Mouse (Mus musculus) forebrain, embryonic 16.5 days (tissue): ENCODE measurements around the gene Pheta2. TPM values are rescaled to one million over a fixed set of nuclear protein-coding genes. Genes with fewer than 3 reads are reported as not detected.

ENCODE experiments used
- ATAC-seq: fragments of 200-750 bp; cut with Nextera tagmentation; 2 replicates; pipeline ENCODE4 v1.8.0; 2017; ENCODE audit warnings: mild to moderate bottlenecking, moderate library complexity
- H3K27ac ChIP-seq: fragments of 300-500 bp; sonication (generic); 2 replicates; pipeline ENCODE4 v1.5.1; 2014; ENCODE audit warnings: low read length, control low read depth
- H3K27me3 ChIP-seq: fragments of 300-500 bp; sonication (generic); replicated peaks from 2 replicates; pipeline ENCODE4 v1.6.1; 2014; ENCODE audit warnings: low read length; ENCODE audit not compliant: control insufficient read depth, insufficient read depth
- H3K36me3 ChIP-seq: fragments of 300-500 bp; sonication (generic); 2 replicates; pipeline ENCODE4 v1.6.1; 2014; ENCODE audit not compliant: control insufficient read depth, insufficient read depth
- H3K4me1 ChIP-seq: fragments of 300-500 bp; sonication (generic); replicated peaks from 2 replicates; pipeline ENCODE4 v1.6.1; 2014; ENCODE audit warnings: low read length; ENCODE audit not compliant: control insufficient read depth, insufficient read depth
- H3K4me2 ChIP-seq: fragments of 300-500 bp; sonication (generic); 2 replicates; pipeline ENCODE4 v1.6.1; 2014; ENCODE audit warnings: mild to moderate bottlenecking, low read length, control low read depth
- H3K4me3 ChIP-seq: fragments of 300-500 bp; sonication (generic); replicated peaks from 2 replicates; pipeline ENCODE4 v1.5.1; 2014; ENCODE audit warnings: mild to moderate bottlenecking, low read length, control low read depth
- H3K9ac ChIP-seq: fragments of 300-500 bp; sonication (generic); replicated peaks from 2 replicates; pipeline ENCODE4 v1.6.1; 2014; ENCODE audit warnings: low read depth, low read length, control low read depth
- H3K9me3 ChIP-seq: fragments of 300-500 bp; sonication (generic); 2 replicates; pipeline ENCODE4 v1.6.1; 2016; ENCODE audit warnings: low read length; ENCODE audit not compliant: control insufficient read depth
- WGBS: fragments of 180-500 bp; shearing (Covaris S2); extraction: QIAGEN DNeasy Blood & Tissue Kit; methylation state at CpG from one replicate; pipeline ENCODE4 v1.1.7; 2014; 5-methylcytosine and 5-hydroxymethylcytosine counted together
- polyA plus RNA-seq: library from polyadenylated mRNA; unstranded; fragments of >200 nt; fragmentation: Nextera tagmentation; extraction: Ambion mirVana; gene quantifications from 2 replicates; pipeline ENCODE4 v1.2.1, GENCODE M21; 2015

The Pheta2 gene
- polyA plus RNA-seq, 1 experiment from 2014 or later = 2.0 TPM

DNA sequence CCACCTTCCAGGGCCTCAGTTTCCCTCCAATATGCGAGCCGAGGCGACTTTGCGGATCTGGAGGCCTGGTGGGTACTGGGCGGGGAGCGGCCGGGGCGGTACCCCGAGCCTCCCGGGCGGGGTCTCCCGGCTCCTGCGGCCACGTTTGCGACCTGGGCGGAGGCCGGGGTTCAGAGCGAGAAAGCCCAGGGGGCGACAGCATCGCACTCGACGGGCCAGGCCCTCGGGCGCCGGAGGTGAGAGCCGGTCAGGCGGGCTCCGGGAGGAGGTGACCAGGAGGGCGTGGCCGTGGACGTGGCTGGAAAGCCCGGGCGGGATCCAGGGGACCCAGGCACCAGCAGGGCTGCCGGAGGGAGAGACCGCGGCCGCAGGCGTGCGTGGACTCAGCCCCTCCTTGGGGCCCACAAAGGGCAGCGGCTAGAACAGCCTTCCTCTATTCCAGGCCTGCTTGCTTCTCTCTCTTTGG is 2.3 kb downstream of the Pheta2 start:
- H3K27me3 ChIP-seq = peaks cover 7% of the 10 kb centered on the region
- H3K36me3 ChIP-seq = no peaks in the 10 kb centered on the region
- ATAC-seq = no peak
- no peaks in the 10 kb centered on the region for H3K9me3 ChIP-seq
- H3K27ac ChIP-seq = no peak overlapping the region
- peak overlapping the region; percentile 24 for H3K4me3 ChIP-seq
- H3K4me2 ChIP-seq = peak overlapping the region; percentile 45
- H3K4me1 ChIP-seq = peaks cover 19% of the 10 kb centered on the region
- H3K9ac ChIP-seq = peak overlapping the region; percentile 40
- 4% methylated on average over 40 of the region's 40 CpGs for WGBS

DNA sequence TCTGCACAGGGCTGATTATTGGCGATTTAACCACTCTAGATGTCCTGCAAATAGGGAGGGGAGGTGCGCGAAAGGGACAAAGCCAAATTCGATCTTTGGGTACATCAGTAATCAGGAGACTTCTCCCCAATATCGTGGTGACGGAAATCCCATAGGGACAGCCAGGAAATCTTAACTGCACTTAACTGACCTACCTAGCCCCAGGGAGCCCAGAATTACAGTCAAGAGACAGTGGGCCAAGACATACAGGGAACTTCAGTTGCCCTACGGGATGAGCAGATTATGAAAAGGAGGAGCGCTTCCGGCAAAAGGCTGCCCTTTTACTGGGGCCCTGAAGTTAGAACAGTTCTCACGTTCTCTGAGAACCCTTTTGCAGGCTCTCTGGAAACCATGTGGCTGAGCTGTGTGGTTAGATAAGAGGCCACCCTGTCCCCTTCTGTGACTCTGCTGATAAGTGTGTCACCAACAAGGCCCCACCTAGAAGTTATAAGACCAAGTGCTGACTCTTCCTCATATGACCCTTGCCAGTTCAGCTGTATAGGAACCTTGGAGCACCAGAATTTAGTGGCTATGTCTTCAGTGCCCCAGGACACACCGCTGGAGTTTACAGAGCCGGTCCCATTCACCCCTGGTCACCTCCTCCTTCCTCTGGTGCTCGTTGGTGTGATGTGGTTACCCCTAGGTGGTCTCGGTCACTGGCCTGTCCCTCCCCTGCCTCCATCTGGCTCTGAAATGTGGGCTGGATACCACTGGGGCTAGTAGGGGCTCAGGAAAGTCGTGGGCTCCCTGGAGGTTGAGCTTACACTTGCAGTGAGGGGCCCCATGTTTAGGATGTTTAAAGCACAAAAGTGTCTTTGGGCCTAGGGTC is 3.2 kb downstream of the Pheta2 start:
- Histone ChIP-seq H3K27ac (no peak overlapping the region), H3K4me1 (peaks cover 23% of the 10 kb centered on the region), H3K4me2 (no peak overlapping the region), H3K4me3 (no peak overlapping the region), H3K9me3 (no peaks in the 10 kb centered on the region), H3K27me3 (peaks cover 7% of the 10 kb centered on the region), H3K9ac (no peak overlapping the region), H3K36me3 (no peaks in the 10 kb centered on the region)
- no peak for ATAC-seq
- 75% methylated on average over 15 of the region's 15 CpGs for WGBS

DNA sequence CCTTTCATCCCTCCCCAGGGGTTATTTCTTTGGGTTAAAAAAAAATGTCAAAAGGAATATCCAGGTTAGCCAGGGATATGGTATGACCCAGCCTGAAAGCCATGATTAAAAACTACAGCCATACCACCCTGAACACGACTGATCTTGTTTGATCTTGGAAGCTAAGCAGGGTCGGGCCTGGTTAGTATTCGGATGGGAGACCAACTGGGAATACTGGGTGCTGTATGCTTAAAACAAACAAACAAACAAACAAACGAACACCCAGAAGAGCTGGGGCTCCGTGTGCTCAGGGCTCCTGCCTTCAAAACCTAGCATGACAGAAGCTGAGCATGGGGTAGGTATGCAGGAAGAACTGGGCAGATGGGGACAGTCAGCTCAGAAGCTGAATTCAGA is 3.8 kb downstream of the Pheta2 start:
- peaks cover 7% of the 10 kb centered on the region for H3K27me3 ChIP-seq
- 75% methylated on average over 5 of the region's 5 CpGs for WGBS
- H3K27ac ChIP-seq = no peak overlapping the region
- no peak overlapping the region for H3K9ac ChIP-seq
- H3K4me3 ChIP-seq = no peak overlapping the region
- peaks cover 27% of the 10 kb centered on the region for H3K4me1 ChIP-seq
- no peak overlapping the region for H3K4me2 ChIP-seq
- ATAC-seq = no peak
- H3K9me3 ChIP-seq = no peaks in the 10 kb centered on the region
- H3K36me3 ChIP-seq = no peaks in the 10 kb centered on the region

DNA sequence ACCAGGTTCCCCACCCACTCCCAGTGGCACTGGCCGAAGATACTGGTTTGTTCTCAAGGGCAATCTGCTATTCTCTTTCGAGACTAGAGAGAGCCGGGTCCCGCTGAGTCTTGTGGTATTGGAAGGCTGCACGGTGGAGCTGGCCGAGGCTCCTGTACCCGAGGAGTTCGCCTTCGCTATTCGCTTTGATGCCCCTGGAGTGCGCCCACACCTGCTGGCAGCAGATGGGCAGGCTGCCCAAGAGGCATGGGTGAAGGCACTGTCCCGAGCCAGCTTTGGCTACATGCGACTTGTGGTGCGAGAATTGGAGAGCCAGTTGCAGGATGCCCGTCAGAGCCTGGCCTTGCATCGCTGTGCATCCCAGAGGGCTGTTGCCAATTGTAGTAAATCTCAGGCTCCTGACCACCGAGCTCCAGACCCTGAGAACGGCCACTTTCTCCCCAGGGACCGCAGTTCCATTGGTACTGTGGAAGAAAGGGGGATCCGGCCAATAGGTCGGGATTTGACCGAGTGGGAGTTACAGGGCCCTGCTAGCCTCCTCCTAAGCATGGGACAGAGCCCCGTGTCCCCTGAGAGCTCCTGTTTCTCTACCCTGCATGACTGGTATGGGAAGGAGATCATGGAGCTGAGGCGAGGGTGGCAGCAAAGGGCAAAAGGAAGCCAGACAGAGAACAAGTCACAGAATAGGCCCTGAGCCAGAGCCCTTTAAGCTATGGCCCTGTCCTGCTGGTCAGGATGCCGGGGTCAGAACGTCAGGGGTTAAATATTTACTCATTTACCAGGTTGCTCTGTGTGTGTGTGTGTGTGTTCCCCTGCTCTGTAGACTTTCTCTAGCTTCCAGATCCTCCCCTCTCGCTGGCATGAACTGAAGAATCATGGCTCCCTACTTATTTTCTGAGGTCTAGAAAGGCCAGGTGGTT is 4.9 kb downstream of the Pheta2 start:
- Histone ChIP-seq H3K36me3 (0 out of 2 replicates have a peak, but pooled peaks cover 3% of the 10 kb centered on the region), H3K4me2 (no peak overlapping the region), H3K4me1 (peaks cover 19% of the 10 kb centered on the region), H3K4me3 (no peak overlapping the region), H3K27me3 (peaks cover 7% of the 10 kb centered on the region), H3K9me3 (no peaks in the 10 kb centered on the region), H3K9ac (no peak overlapping the region), H3K27ac (no peak overlapping the region)
- ATAC-seq = no peak
- WGBS = 91% methylated on average over 27 of the region's 27 CpGs

DNA sequence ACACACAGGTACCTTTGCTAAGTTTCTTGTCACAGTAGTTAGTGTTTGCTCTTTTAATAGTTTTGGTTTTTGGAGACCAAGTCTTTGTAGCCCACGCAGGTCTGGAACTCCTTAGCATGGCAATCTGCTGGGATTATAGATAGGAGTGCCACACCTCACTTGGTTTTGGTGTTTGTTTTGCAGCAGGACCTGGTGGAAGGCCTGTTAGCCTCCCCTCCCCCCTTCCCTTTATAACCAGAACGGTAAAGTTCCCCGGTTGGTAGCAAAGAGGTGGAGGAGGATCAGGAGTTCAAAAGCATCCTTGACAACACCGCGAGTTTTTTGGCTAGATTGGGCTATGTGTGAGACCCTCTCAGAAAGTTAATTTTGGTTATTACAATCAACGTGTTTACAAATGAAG is 6.2 kb downstream of the Pheta2 start:
- WGBS = 90% methylated on average over 6 of the region's 6 CpGs

DNA sequence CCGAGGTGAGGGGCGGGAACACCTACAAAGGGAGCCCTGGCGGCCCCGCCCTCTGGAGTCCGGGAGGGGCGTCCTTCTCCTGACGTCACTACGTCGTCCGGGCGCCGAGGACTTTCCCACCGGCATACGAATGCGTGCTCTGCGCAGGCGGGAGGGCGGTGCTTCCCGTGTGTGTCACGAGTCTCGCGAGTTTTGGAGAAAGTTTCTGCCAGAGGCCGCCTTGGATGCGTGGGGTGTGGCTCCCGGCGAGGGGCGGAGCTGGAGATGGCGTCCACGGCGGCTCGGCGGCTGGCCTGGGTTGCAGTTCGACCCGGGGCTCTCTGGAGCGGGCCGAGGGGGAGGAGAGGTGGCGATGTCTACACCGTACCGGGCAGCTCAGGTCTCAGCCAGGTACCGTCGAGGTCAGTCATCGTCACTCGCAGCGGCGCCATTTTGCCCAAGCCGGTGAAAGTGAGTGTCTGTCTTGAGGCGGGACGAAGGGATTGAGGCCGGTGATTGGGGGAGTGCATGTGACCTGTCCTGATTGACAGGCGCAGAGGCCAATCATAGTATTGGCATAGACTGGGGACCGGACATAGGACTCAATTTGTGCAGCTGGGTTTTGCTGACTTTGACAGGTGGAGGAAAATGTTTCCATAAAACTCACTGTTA is 7.2 kb downstream of the Pheta2 start:
- H3K4me2 ChIP-seq = peak overlapping the region; percentile 96
- peak overlapping the region; percentile 86 for H3K9ac ChIP-seq
- ATAC-seq = peak; percentile 98
- H3K9me3 ChIP-seq = no peaks in the 10 kb centered on the region
- peaks cover 14% of the 10 kb centered on the region for H3K4me1 ChIP-seq
- peak overlapping the region; percentile 88 for H3K27ac ChIP-seq
- under 1% methylated on average over 50 of the region's 51 CpGs for WGBS
- no peaks in the 10 kb centered on the region; the same call in 1 of the 2 replicates for H3K27me3 ChIP-seq
- H3K4me3 ChIP-seq = peak overlapping the region; percentile 76
- peaks cover 21% of the 10 kb centered on the region for H3K36me3 ChIP-seq

More for the DNA sequence above, 6.2 kb downstream of the Pheta2 start:
- no peak overlapping the region for H3K27ac ChIP-seq
- no peak for ATAC-seq
- H3K4me2 ChIP-seq = no peak overlapping the region
- H3K9ac ChIP-seq = no peak overlapping the region
- no peak overlapping the region for H3K4me3 ChIP-seq
- peaks cover 16% of the 10 kb centered on the region for H3K4me1 ChIP-seq
- H3K9me3 ChIP-seq = no peaks in the 10 kb centered on the region
- H3K36me3 ChIP-seq = peaks cover 14% of the 10 kb centered on the region
- H3K27me3 ChIP-seq = peaks cover 7% of the 10 kb centered on the region

DNA sequence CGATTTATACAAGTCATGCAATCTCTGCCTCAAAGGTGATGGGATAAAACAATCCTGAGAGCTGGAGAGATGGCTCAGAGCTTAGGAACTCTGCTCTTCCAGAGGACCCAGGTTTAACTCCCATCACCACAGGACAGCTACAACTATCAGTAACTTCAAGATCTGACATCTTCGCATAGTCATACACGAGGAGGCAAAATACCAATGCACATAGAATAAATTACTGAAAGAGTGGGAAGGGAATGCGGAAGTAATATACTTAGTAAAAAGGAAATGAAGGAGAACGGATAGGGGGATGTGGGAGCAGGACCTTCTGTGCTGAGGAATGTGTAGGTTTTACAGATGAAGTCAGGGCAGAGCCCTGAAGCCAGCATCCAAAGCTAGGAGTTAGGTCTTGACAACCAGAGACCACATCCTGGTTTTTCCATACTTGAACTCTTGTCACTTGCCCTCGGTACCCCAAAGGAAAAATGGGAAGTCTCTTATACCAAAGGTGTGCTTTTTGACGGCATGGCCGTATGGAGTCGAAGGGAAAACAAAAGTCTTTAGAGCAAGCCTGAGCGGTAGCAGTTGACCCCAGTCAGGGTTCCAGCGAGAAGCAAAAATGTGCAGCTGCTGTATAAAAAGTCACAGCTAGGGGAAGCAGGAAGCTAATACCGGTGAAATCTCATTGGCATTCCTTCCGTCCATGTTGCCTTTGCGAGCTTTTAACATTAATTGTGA is 8.0 kb downstream of the Pheta2 start:
- Histone ChIP-seq H3K9me3 (no peaks in the 10 kb centered on the region), H3K27ac (peak overlapping the region; percentile 61), H3K4me1 (peaks cover 11% of the 10 kb centered on the region), H3K4me3 (peak overlapping the region; percentile 76), H3K9ac (peak overlapping the region; percentile 86), H3K36me3 (peaks cover 22% of the 10 kb centered on the region), H3K27me3 (no peaks in the 10 kb centered on the region), H3K4me2 (peak overlapping the region; percentile 96)
- 61% methylated on average over 14 of the region's 14 CpGs for WGBS
- ATAC-seq = no peak

DNA sequence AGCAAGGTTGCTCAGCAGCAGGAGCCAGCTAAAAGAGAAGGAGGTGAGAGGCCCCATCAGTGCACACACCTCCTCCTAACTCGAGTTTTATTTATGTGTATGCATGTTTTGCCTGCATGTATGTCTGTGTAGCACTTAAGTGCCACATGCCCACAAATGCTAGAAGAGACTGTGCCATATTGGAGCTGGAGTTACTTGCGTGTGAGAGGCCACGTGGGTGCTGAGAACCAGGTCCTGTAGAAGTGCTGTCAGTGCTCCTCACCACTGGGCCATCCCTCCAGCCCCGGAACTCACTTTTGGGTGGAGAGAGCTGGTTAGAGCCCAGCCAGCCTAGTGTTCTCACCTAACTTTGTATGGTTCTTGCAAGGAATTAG is 8.5 kb downstream of the Pheta2 start:
- no peak overlapping the region for H3K27ac ChIP-seq
- peaks cover 22% of the 10 kb centered on the region for H3K36me3 ChIP-seq
- ATAC-seq = no peak
- H3K4me1 ChIP-seq = peaks cover 14% of the 10 kb centered on the region
- H3K27me3 ChIP-seq = no peaks in the 10 kb centered on the region
- peak overlapping the region; percentile 86 for H3K9ac ChIP-seq
- H3K9me3 ChIP-seq = no peaks in the 10 kb centered on the region
- 84% methylated on average over 4 of the region's 4 CpGs for WGBS
- peak overlapping the region; percentile 96 for H3K4me2 ChIP-seq
- H3K4me3 ChIP-seq = peak overlapping the region; percentile 76
